Mouse (Mus musculus) adrenal gland, adult 8-10 months (tissue): Measurements from ENCODE around the gene Irak1. TPM values are rescaled to one million over a fixed set of nuclear protein-coding genes. Genes with fewer than 3 reads are reported as not detected.
A peak's percentile ranks its signal among the peaks of the same experiment; 100 is the strongest.

ENCODE experiments used
- DNase-seq: peaks from one replicate; pipeline ENCODE4 v3.0.0; 2022
- total RNA-seq, 4 experiments: library from RNA; stranded (reverse); gene quantifications; 2 replicates each; pipeline ENCODE4 v1.2.4; 2022

Gene Irak1
- total RNA-seq, result 100 to 1,000 TPM; 109 to 154 (median 129) TPM

- DNase-seq, result peak; percentile 65
Observed at GRCm38 (mm10) chrX:74023188-74024049, at the start of gene Irak1. Irak1 (minus strand) TSS chrX:74023918.

GRCm38 (mm10) chrX:74070794-74071193 is 47.1 kb upstream of the Irak1 start:
- DNase-seq, result no peak

GRCm38 (mm10) chrX:74067891-74068290 is 44.2 kb upstream of the Irak1 start:
- DNase-seq, result peak; percentile 14

- peak; percentile 38 for DNase-seq
Observed at GRCm38 (mm10) chrX:74045107-74045506, 21.4 kb upstream of the Irak1 start.

DNA sequence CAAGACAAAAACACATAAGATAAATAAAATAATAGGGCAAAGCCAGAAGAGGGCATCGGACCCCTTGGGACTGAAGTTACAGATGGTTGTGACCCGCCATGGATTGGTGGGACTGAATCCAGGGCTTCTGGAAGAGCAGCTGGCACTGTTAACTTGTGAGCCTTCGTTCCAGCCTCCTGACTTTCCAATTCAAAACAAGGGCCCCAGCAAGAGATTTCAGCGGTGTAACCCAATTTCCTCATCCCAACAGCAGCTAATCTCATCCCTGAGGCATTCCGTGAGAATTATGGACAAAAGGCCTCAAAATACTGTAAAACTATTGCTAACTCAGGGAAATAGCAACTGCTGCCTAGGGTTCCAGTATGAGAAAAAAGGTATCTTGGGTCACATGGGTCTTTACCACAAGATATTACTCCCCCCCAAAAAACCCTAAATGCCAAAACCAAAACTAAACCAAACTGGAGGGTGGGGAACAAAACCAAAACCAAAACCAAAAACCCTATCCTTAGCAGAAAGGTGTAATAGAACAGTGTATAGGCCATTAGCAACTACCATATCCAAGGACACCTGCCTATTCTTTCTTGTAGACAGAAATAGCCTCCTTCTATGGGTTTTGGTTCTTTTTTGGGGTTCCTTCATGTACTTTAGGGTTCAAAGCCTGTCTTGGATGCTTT is 14.1 kb upstream of the Irak1 start:
- no peak for DNase-seq

GRCm38 (mm10) chrX:74030000-74030399 is 6.3 kb upstream of the Irak1 start:
- no peak for DNase-seq

- no peak for DNase-seq
Observed at GRCm38 (mm10) chrX:74022795-74023187, 927 bp downstream of the Irak1 start.

GRCm38 (mm10) chrX:74014597-74014996 is 9.1 kb downstream of the Irak1 start:
- no peak for DNase-seq

GRCm38 (mm10) chrX:74008063-74008462 is 15.7 kb downstream of the Irak1 start:
- no peak for DNase-seq

DNA sequence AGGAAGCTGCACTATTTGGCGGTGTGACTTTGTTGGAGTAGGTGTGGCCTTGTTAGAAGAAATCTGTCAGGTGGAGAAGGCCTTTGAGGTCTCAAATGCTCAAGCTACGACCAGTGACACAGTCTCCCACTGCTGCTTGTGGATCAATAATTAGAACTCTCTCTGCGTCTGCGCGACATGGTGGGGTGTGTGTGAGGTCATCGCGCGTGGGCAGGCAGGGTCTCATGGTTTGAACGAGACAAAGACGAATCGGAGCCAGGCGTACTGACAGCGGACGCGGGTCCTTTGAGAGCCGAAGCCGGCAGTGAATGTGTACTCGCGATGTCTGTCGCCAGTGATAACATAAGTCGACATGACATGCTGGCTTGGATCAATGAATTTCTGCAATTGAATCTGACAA is 17.3 kb downstream of the Irak1 start:
- DNase-seq, result no peak

DNA sequence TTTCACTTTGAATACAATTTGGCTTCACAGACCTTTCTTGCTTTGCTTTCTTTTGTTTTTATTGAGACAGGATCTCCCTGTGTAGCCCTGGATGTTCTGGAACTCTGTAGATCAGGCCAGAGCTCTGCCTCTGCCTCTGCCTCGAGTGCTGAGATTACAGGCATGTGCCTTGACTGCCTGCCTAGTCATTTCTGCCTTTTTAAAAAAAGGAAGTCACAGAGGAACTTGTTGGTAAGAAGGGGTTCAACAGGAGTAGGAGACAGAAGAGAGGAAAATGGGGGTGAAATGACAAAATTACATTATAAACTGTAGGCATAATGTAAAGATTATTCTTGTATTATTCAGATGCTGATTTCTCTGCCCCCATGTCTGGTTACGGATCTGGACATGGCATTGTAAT is 20.1 kb downstream of the Irak1 start:
- no peak for DNase-seq

GRCm38 (mm10) chrX:74001024-74001423 is 22.7 kb downstream of the Irak1 start:
- DNase-seq, result no peak

GRCm38 (mm10) chrX:73998911-73999869 is 24.5 kb downstream of the Irak1 start:
- peak; percentile 42 for DNase-seq

- DNase-seq, result no peak
Observed at GRCm38 (mm10) chrX:73977783-73978182, 45.9 kb downstream of the Irak1 start.

DNA sequence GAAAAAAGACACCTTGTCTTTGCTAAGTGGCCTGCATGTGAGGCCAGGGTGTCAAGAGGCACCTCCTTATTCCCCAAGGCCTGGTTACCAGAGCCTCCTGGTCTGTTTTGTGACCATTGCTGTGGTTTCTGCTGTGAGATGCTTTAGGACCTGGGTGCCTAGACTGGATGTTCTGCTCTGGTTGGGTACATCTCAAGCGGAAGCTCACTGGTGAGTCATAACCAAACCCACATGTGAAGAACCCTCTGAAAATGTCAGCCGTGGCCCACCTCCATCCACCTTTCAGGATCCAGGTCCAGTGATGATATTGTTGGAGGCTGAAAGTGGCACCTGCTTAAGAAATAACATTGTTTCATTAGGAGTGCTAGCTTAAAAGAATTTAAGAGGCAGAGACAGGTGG is 47.4 kb downstream of the Irak1 start:
- no peak for DNase-seq

GRCm38 (mm10) chrX:73972774-73973173 is 50.9 kb downstream of the Irak1 start:
- no peak for DNase-seq

- no peak for DNase-seq
Observed at GRCm38 (mm10) chrX:73970781-73971180, 52.9 kb downstream of the Irak1 start.

DNA sequence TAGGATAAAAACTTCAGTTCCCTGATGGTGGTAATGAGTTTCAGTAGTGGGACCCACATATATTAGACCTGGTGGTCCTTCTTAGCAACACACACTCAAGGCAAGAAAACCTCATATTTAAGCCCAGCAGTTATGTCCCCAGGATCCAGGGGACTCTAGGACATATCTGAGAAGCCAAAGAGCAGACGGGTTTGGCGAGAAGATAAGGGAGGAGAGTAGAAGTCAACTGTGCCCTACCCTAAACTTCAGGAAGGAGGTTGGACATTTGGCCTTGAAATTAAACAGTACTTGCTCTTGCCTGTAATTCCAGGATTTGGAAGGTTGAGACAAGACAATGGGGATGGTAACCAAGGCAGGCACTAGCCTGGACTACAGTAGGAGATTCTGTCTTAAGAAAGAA is 54.0 kb downstream of the Irak1 start:
- DNase-seq, result no peak

- no peak for DNase-seq
Observed at GRCm38 (mm10) chrX:73969167-73969566, 54.6 kb downstream of the Irak1 start.

DNA sequence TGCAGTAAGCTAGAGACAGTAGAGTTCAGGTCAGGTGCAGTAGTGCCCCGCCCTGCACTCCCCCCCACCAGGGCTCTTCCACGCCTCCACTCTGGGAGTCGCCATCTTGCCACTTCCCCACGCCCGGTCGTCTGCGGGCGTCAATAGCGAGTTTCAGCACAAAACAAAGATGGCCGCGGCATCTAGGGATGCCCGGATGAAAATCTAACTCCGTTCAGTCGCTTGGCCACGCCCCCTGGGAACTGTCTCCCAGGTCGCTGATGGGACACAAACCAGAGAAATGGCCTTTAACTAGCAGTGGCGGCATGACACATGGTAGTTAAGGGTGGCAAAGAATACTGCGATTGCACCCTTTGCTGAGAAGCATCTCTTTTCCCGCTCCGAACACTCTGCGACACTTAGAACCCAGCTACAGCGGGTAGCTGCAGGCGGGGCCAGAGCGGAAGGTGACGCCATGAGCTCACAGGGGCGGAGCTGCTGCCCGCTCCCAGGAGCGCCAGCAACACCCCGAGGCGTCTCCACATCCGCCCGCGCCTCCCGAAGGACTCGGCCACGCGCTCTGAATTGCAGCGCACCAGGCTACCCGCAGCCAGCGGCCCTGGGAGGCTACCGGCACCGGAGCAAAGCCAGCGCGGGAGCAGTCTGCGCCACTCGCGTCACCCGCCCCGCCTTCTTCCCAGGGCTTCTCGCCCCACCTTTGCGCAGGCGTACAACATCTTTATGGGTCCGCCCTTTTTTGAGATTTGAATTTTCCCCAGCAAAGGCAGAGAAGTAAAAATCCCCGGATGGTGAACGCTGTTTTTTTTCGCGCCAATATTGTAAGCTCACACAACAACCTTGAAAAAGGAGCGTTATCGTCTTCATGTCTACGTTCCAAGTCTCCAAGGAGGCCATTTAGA is 56.3 kb downstream of the Irak1 start:
- peak; percentile 87 for DNase-seq
